Mouse (Mus musculus): ENCODE data around the gene Vmn1r117. TPM values are rescaled to one million over a fixed set of nuclear protein-coding genes. Genes with fewer than 3 reads are reported as not detected.
"Not testable (repeated sequence)": the region's sequence is repeated elsewhere in the genome, so short reads cannot be mapped to it uniquely, and the experiment has no call there.

Vmn1r117 gene
- total RNA-seq (2014; fragmentation: Nextera tagmentation) (not detected in 2 replicates), total RNA-seq (2017) (not detected in 2 replicates), polyA plus RNA-seq (2012) (not detected in 2 replicates)

DNA sequence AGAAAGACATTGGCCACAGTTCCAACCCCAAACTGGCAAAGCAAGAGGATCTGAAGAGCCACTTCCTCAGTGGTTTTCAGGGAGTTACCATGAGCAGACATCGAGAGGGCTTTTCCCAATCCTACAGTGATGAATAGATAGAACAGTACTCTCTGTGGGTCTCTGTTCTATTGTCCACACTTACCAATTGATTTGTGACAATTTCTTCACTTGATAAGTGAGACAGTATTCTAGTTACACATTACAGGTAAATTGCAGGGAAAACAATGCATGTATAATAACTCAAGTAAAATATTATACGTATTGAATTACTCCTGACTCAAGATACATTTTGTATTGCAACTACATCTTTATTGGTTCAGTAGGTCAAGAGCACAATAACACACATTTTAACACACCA lies at the start of gene Vmn1r117:
Gene Vmn1r117, minus strand, starts transcription at position 101 of the 400 bp plus-strand sequence.
- not testable (repeated sequence) for H3K4me1 ChIP-seq (ENCODE audit: insufficient read depth, low read depth, low read length); H3K27me3 ChIP-seq (ENCODE audit: insufficient read depth, low read length); DNase-seq (ENCODE audit: low spot score); H3K4me3 ChIP-seq (ENCODE audit: low read depth, low read length); H3K36me3 ChIP-seq (replicated peaks); H3K9me3 ChIP-seq (replicated peaks); ATAC-seq (ENCODE audit: extremely low read depth, insufficient number of reproducible peaks, low FRiP score, poor library complexity, severe bottlenecking)

DNA sequence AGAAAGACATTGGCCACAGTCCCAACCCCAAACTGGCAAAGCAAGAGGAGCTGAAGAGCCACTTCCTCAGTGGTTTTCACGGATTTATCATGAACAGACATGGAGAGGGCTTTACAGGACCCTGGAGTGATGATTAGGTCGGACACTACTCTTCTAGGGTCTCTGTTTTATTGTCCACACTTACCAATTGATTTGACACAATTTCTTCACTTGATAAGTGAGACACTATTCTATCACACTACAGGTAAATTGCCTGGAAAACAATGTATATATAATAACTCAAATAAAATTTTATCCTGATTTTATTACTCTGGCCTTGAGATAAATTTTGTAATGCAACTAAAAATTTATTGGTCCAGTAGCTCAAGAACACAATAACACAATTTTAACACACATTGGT lies 28.3 kb upstream of the Vmn1r117 start, which contains the start of gene Vmn1r118:
Gene Vmn1r118, minus strand, starts transcription at position 101 of the 400 bp plus-strand sequence.
- ATAC-seq (ENCODE audit: extremely low read depth, insufficient number of reproducible peaks, low FRiP score, poor library complexity, severe bottlenecking); H3K36me3 ChIP-seq (replicated peaks); H3K4me1 ChIP-seq (ENCODE audit: insufficient read depth, low read depth, low read length); DNase-seq (ENCODE audit: low spot score); H3K4me3 ChIP-seq (ENCODE audit: low read depth, low read length); H3K27me3 ChIP-seq (ENCODE audit: insufficient read depth, low read length); H3K9me3 ChIP-seq (replicated peaks): not testable (repeated sequence)

DNA sequence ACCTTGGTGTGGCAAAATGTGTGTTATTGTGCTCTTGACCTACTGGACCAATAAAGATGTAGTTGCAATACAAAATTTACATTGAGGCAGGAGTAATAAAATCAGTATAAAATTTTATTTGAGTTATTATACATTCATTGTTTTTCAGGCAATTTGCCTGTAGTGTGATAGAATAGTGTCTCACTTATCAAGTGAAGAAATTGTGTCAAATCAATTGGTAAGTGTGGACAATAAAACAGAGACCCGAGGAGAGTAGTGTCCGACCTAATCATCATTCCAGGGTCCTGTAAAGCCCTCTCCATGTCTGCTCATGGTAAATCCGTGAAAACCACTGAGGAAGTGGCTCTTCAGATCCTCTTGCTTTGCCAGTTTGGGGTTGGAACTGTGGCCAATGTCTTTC lies 12.0 kb downstream of the Vmn1r117 start, which contains the start of gene Vmn1r116:
Gene Vmn1r116, plus strand, starts transcription at position 301 of the 400 bp plus-strand sequence.
- H3K4me1 ChIP-seq (ENCODE audit: insufficient read depth, low read depth, low read length); ATAC-seq (ENCODE audit: extremely low read depth, insufficient number of reproducible peaks, low FRiP score, poor library complexity, severe bottlenecking); DNase-seq (ENCODE audit: low spot score); H3K9me3 ChIP-seq (replicated peaks); H3K27me3 ChIP-seq (ENCODE audit: insufficient read depth, low read length); H3K4me3 ChIP-seq (ENCODE audit: low read depth, low read length); H3K36me3 ChIP-seq (replicated peaks): not testable (repeated sequence)

DNA sequence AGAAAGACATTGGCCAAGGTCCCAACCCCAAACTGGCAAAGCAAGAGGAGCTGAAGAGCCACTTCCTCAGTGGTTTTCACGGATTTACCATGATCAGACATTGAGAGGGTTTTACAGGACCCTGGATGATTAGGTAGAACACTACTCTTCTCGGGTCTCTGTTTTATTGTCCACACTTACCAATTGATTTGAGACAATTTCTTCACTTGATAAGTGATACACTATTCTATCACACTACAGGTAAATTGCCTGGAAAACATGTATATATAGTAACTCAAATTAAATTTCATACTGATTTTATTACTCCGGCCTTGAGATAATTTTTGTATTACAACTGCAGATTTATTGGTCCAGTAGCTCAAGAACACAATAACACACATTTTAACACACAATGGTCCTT lies 39.0 kb downstream of the Vmn1r117 start, which contains the start of gene Vmn1r115:
Gene Vmn1r115, minus strand, starts transcription at position 101 of the 400 bp plus-strand sequence.
- not testable (repeated sequence) for DNase-seq (ENCODE audit: low spot score); H3K27me3 ChIP-seq (ENCODE audit: insufficient read depth, low read length); H3K4me3 ChIP-seq (ENCODE audit: low read depth, low read length)

More for the DNA sequence above, 39.0 kb downstream of the Vmn1r117 start, which contains the start of gene Vmn1r115:
- H3K36me3 ChIP-seq (replicated peaks); ATAC-seq (ENCODE audit: extremely low read depth, insufficient number of reproducible peaks, low FRiP score, poor library complexity, severe bottlenecking); H3K9me3 ChIP-seq (replicated peaks); H3K4me1 ChIP-seq (ENCODE audit: insufficient read depth, low read depth, low read length): not testable (repeated sequence)

Other genes starting within 250 kb of the Vmn1r117 start
- not detected in 2 replicates for gene Vmn1r107, start 215.2 kb downstream of the Vmn1r117 start, total RNA-seq (2014; fragmentation: Nextera tagmentation)
- gene Vmn1r107, start 215.2 kb downstream of the Vmn1r117 start, total RNA-seq (2017), result not detected in 2 replicates
- not detected in 2 replicates for gene Vmn1r107, start 215.2 kb downstream of the Vmn1r117 start, polyA plus RNA-seq (2012)
- not detected in 2 replicates for gene Vmn1r111, start 180.9 kb downstream of the Vmn1r117 start, total RNA-seq (2014; fragmentation: Nextera tagmentation)
- not detected in 2 replicates for gene Vmn1r111, start 180.9 kb downstream of the Vmn1r117 start, total RNA-seq (2017)
- gene Vmn1r111, start 180.9 kb downstream of the Vmn1r117 start, polyA plus RNA-seq (2012), result not detected in 2 replicates
- not detected in 2 replicates for gene Gm10668, start 153.5 kb downstream of the Vmn1r117 start, total RNA-seq (2014; fragmentation: Nextera tagmentation)
- not detected in 2 replicates for gene Gm10668, start 153.5 kb downstream of the Vmn1r117 start, total RNA-seq (2017)
- gene Gm10668, start 153.5 kb downstream of the Vmn1r117 start, polyA plus RNA-seq (2012), result not detected in 2 replicates
- not detected in 2 replicates for gene Vmn1r112, start 112.9 kb downstream of the Vmn1r117 start, total RNA-seq (2014; fragmentation: Nextera tagmentation)
- gene Vmn1r112, start 112.9 kb downstream of the Vmn1r117 start, total RNA-seq (2017), result not detected in 2 replicates
- gene Vmn1r112, start 112.9 kb downstream of the Vmn1r117 start, polyA plus RNA-seq (2012), result not detected in 2 replicates
- gene Vmn1r113, start 96.8 kb downstream of the Vmn1r117 start, total RNA-seq (2014; fragmentation: Nextera tagmentation), result not detected in 2 replicates
- gene Vmn1r113, start 96.8 kb downstream of the Vmn1r117 start, total RNA-seq (2017), result not detected in 2 replicates
- not detected in 2 replicates for gene Vmn1r113, start 96.8 kb downstream of the Vmn1r117 start, polyA plus RNA-seq (2012)
- not detected in 2 replicates for gene Vmn1r114, start 71.9 kb downstream of the Vmn1r117 start, total RNA-seq (2014; fragmentation: Nextera tagmentation)
- not detected in 2 replicates for gene Vmn1r114, start 71.9 kb downstream of the Vmn1r117 start, total RNA-seq (2017)
- gene Vmn1r114, start 71.9 kb downstream of the Vmn1r117 start, polyA plus RNA-seq (2012), result not detected in 2 replicates
- gene Vmn1r115, start 39.1 kb downstream of the Vmn1r117 start, total RNA-seq (2014; fragmentation: Nextera tagmentation), result not detected in 2 replicates
- gene Vmn1r115, start 39.1 kb downstream of the Vmn1r117 start, total RNA-seq (2017), result not detected in 2 replicates
- gene Vmn1r115, start 39.1 kb downstream of the Vmn1r117 start, polyA plus RNA-seq (2012), result not detected in 2 replicates
- not detected in 2 replicates for gene Vmn1r116, start 11.9 kb downstream of the Vmn1r117 start, total RNA-seq (2014; fragmentation: Nextera tagmentation)
- 0.17 TPM in 1 of 2 replicates, not detected in the other for gene Vmn1r116, start 11.9 kb downstream of the Vmn1r117 start, total RNA-seq (2017)
- not detected in 2 replicates for gene Vmn1r116, start 11.9 kb downstream of the Vmn1r117 start, polyA plus RNA-seq (2012)
- not detected in 2 replicates for gene Vmn1r118, start 28.2 kb upstream of the Vmn1r117 start, total RNA-seq (2014; fragmentation: Nextera tagmentation)
- not detected in 2 replicates for gene Vmn1r118, start 28.2 kb upstream of the Vmn1r117 start, total RNA-seq (2017)
- not detected in 2 replicates for gene Vmn1r118, start 28.2 kb upstream of the Vmn1r117 start, polyA plus RNA-seq (2012)
- gene Vmn1r119, start 128.3 kb upstream of the Vmn1r117 start, total RNA-seq (2014; fragmentation: Nextera tagmentation), result not detected in 2 replicates
- gene Vmn1r119, start 128.3 kb upstream of the Vmn1r117 start, total RNA-seq (2017), result not detected in 2 replicates
- not detected in 2 replicates for gene Vmn1r119, start 128.3 kb upstream of the Vmn1r117 start, polyA plus RNA-seq (2012)
- not detected in 2 replicates for gene Vmn1r120, start 169.7 kb upstream of the Vmn1r117 start, total RNA-seq (2014; fragmentation: Nextera tagmentation)
- gene Vmn1r120, start 169.7 kb upstream of the Vmn1r117 start, total RNA-seq (2017), result not detected in 2 replicates
- not detected in 2 replicates for gene Vmn1r120, start 169.7 kb upstream of the Vmn1r117 start, polyA plus RNA-seq (2012)
- not detected in 2 replicates for gene Vmn1r121, start 214.4 kb upstream of the Vmn1r117 start, total RNA-seq (2014; fragmentation: Nextera tagmentation)
- gene Vmn1r121, start 214.4 kb upstream of the Vmn1r117 start, total RNA-seq (2017), result not detected in 2 replicates
- not detected in 2 replicates for gene Vmn1r121, start 214.4 kb upstream of the Vmn1r117 start, polyA plus RNA-seq (2012)